Comparison of ENCODE assay signal across 24 mouse cellular contexts in the genomic region with DNA sequence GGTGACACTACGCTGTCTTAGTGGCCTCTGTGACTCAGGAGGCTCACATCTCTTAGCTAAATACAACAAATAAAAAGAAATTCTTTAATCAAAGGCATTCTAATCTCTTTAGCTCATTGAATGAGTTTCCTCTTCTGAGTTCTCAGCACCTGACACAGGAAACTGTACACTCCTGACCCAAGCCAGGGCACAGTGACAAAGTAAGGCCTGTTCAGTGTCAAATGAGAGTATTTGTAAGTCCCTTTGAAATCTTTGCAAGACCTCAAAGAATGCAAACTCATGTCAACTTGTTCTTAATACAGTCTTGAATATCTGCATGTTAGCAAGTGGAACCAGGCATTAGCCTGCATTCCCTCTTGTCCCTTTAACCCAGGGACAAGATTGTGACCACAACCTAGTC.
"Had no signal": no experiment of that assay in that cellular context is flagged by ENCODE, and none has a peak within 500 bp of the region (broad histone marks: within the 10 kb centered on the region; RNA-seq: fewer than 3 reads in every experiment).

No protein-coding gene starts in this region.

- H3K27ac ChIP-seq: gastrocnemius, adult 2 months; heart, adult 2 months; hindbrain, embryonic 13.5 days; hindbrain, embryonic 15.5 days; hindbrain, postnatal 0 days; kidney, embryonic 15.5 days; kidney, postnatal 0 days; limb, embryonic 13.5 days; limb, embryonic 15.5 days; liver, embryonic 12.5 days; liver, embryonic 14.5 days had no signal

- H3K4me2 ChIP-seq: heart, embryonic 11.5 days; hindbrain, embryonic 13.5 days; hindbrain, embryonic 15.5 days; kidney, embryonic 15.5 days; limb, embryonic 13.5 days; limb, embryonic 15.5 days; liver, embryonic 12.5 days had no signal

- H3K4me3 ChIP-seq: gastrocnemius, adult 2 months; heart, adult 2 months; hindbrain, embryonic 13.5 days; hindbrain, embryonic 15.5 days; kidney, embryonic 15.5 days; limb, embryonic 13.5 days; limb, embryonic 15.5 days; liver, embryonic 12.5 days had no signal

- H3K27me3 ChIP-seq: hindbrain, embryonic 13.5 days; hindbrain, embryonic 15.5 days; kidney, embryonic 15.5 days; limb, embryonic 13.5 days; limb, embryonic 15.5 days; liver, embryonic 12.5 days had no signal

- ATAC-seq: hindbrain, postnatal 0 days; intestine, embryonic 16.5 days; liver, embryonic 12.5 days had no signal

- H3K36me3 ChIP-seq: hindbrain, embryonic 13.5 days; hindbrain, embryonic 15.5 days; kidney, embryonic 15.5 days; limb, embryonic 13.5 days; limb, embryonic 15.5 days; liver, embryonic 12.5 days had no signal

- H3K4me1 ChIP-seq: hindbrain, embryonic 13.5 days; hindbrain, embryonic 15.5 days; kidney, embryonic 15.5 days; limb, embryonic 13.5 days; limb, embryonic 15.5 days; liver, embryonic 12.5 days had no signal

- DNase-seq: gastrocnemius, adult 2 months; gastrocnemius, postnatal 10 days; gastrocnemius, postnatal 36 days; heart, adult 2 months; heart, postnatal 10 days; kidney, adult 11 months; kidney, adult 2 months; kidney, adult 9 months; kidney, postnatal 14 days; kidney, postnatal 36 days; layer of hippocampus, adult 9-11 months; layer of hippocampus, postnatal 36 days; left cerebral cortex, postnatal 4 days had no signal

- H3K9me3 ChIP-seq: hindbrain, embryonic 13.5 days; hindbrain, embryonic 15.5 days; kidney, embryonic 15.5 days; limb, embryonic 13.5 days; limb, embryonic 15.5 days; liver, embryonic 12.5 days had no signal

- H3K9ac ChIP-seq: hindbrain, embryonic 13.5 days; hindbrain, embryonic 15.5 days; kidney, embryonic 15.5 days; limb, embryonic 13.5 days; limb, embryonic 15.5 days; liver, embryonic 12.5 days; liver, embryonic 14.5 days had no signal
